Mouse (Mus musculus): Measurements from ENCODE around the gene Cntrob. TPM values are rescaled to one million over a fixed set of nuclear protein-coding genes. Genes with fewer than 3 reads are reported as not detected.

Gene Cntrob
- polyA plus RNA-seq, 1 experiment from 2014 or later = 8.6 TPM

DNA sequence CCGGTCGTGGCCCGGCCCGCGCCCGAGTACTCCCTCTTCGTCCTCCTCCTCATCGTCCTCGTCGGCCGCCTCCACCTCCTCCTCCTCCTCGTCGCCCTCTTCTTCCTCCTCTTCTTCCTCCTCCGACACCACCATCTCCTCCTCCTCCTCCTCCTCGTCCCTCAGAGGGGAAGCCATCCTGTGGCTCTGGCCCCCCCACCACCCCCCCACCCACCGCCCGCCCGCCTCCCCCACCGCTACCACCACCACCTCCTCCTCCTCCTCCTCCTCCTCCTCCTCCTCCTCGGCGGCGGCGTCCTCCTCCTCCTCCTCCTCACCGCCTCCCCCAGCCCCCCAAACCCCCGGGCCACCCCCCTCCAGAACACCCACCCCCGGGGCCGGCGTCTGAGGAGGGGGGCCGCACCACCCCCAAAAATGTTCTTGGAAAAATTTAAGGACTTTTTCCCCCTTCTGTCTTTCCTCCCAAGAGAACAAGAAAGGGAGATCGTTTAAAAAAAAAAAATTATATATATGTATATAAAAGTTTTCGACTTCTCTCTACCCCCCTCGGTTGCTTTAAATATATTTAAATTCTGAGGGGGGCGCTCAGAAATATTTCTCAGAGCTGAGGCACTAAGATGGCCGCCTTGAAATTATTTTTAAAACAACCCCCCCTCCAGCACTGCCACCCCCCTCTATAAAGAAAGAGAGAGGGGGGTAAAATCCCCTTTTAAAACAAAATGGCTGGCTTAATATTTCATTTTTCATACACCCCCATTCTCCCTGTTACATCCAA lies 45.8 kb upstream of the Cntrob start, which contains the start of gene Chd3:
TSS of gene Chd3 (minus strand) at position 192 of the 775 bp plus-strand sequence.
- peaks cover 10% of the 10 kb centered on the region; the same call in 1 of the 2 replicates for H3K36me3 ChIP-seq (ENCODE audit: control insufficient read depth, insufficient read depth, low read length)
- H3K4me2 ChIP-seq (ENCODE audit: low read length) = peak within 1 kb of the TSS; percentile 93
- peak within 1 kb of the TSS; percentile 89 to 97 for H3K4me3 ChIP-seq (ENCODE audit: control insufficient read depth in 1 of 2, insufficient read depth in 1 of 2, low read depth in 1 of 2, low read length in 2 of 2)
- 4% methylated on average over 18 of the region's 34 CpGs for WGBS
- ATAC-seq (ENCODE audit: insufficient number of reproducible peaks, insufficient read depth, low FRiP score, low read depth) = no peak
- H3K9me3 ChIP-seq (ENCODE audit: control insufficient read depth, low read length) = no peaks in the 10 kb centered on the region
- peak within 1 kb of the TSS; percentile 99 for H3K9ac ChIP-seq (ENCODE audit: low read length)
- H3K27me3 ChIP-seq (ENCODE audit: control insufficient read depth, insufficient read depth, low read length) = no peaks in the 10 kb centered on the region
- H3K27ac ChIP-seq (replicated peaks in 1 of 2; ENCODE audit: control insufficient read depth in 1 of 2, insufficient read depth in 1 of 2, low read depth in 2 of 2, low read length in 2 of 2) = peak within 1 kb of the TSS; percentile 78 to 97
- H3K4me1 ChIP-seq (ENCODE audit: control insufficient read depth in 2 of 2, insufficient read depth in 2 of 2, low read length in 2 of 2) = peaks cover 37 to 60% of the 10 kb centered on the region in 2 experiments

DNA sequence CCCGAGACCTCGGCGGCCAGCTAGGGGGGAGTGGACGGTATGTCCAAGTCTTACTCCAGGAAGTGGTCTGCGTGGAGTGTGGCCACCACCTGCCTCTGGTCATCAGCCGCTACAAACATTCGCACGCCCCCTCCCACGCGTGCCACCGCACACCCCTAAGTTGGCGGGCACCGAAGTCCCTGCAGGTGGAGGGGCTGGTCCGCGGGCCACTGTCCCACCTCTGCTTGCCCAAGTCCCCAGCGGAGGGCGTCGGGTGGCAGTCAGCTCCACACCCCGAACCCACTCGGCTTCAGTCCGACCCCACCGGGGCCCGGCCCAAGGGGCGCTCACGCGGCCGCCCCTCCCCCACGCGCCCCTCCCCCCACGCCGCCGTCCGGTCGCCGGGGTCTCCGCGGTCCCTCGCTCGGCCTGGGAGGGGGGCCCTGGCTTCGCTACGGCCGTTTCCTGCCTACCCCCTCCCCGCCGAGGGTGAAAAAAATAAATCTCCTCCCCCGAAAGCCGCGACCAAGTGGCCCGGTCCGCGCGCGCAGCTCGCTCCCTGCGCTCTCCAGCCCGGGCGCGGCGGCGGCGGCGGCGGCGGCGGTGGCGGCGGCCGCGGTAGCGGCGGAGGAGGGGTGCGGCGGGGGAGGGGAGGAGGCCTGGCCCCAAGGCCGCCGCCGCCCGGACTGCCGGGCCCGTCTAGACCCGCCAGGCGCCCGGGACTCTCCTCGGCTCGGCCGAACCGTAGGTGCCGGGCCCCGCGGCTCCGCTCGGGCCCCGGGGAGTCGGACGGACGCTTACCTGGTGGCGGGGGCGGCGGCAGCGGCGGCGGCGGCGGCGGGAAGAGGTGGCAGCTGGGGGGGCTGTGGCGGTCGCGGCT lies 45.0 kb upstream of the Cntrob start:
- Histone ChIP-seq H3K4me2 (ENCODE audit: low read length) (peak overlapping the region; percentile 93), H3K9ac (ENCODE audit: low read length) (peak overlapping the region; percentile 99), H3K36me3 (ENCODE audit: control insufficient read depth, insufficient read depth, low read length) (peaks cover 9% of the 10 kb centered on the region), H3K4me3 (ENCODE audit: control insufficient read depth in 1 of 2, insufficient read depth in 1 of 2, low read depth in 1 of 2, low read length in 2 of 2) (peak overlapping the region; percentile 89 to 97), H3K9me3 (ENCODE audit: control insufficient read depth, low read length) (no peaks in the 10 kb centered on the region), H3K4me1 (ENCODE audit: control insufficient read depth in 2 of 2, insufficient read depth in 2 of 2, low read length in 2 of 2) (peaks cover 39 to 63% of the 10 kb centered on the region in 2 experiments), H3K27me3 (ENCODE audit: control insufficient read depth, insufficient read depth, low read length) (no peaks in the 10 kb centered on the region), H3K27ac (replicated peaks in 1 of 2; ENCODE audit: control insufficient read depth in 1 of 2, insufficient read depth in 1 of 2, low read depth in 2 of 2, low read length in 2 of 2) (peak overlapping the region; percentile 78 to 97)
- ATAC-seq (ENCODE audit: insufficient number of reproducible peaks, insufficient read depth, low FRiP score, low read depth) = peak; percentile 16
- under 1% methylated on average over 44 of the region's 106 CpGs for WGBS

- Histone ChIP-seq H3K27ac (replicated peaks in 1 of 2; ENCODE audit: control insufficient read depth in 1 of 2, insufficient read depth in 1 of 2, low read depth in 2 of 2, low read length in 2 of 2) (peak overlapping the region; percentile 79 to 97), H3K4me2 (ENCODE audit: low read length) (peak overlapping the region; percentile 93), H3K4me3 (ENCODE audit: control insufficient read depth in 1 of 2, insufficient read depth in 1 of 2, low read depth in 1 of 2, low read length in 2 of 2) (peak overlapping the region; percentile 89 to 97), H3K9ac (ENCODE audit: low read length) (peak overlapping the region; percentile 99), H3K27me3 (ENCODE audit: control insufficient read depth, insufficient read depth, low read length) (no peaks in the 10 kb centered on the region), H3K36me3 (ENCODE audit: control insufficient read depth, insufficient read depth, low read length) (peaks cover 13% of the 10 kb centered on the region), H3K4me1 (ENCODE audit: control insufficient read depth in 2 of 2, insufficient read depth in 2 of 2, low read length in 2 of 2) (peaks cover 39 to 60% of the 10 kb centered on the region in 2 experiments), H3K9me3 (ENCODE audit: control insufficient read depth, low read length) (no peaks in the 10 kb centered on the region)
- ATAC-seq (ENCODE audit: insufficient number of reproducible peaks, insufficient read depth, low FRiP score, low read depth) = peak; percentile 7; the same call in 1 of the 2 replicates
- WGBS = 1% methylated on average over 22 of the region's 22 CpGs
Measured at GRCm38 (mm10) chr11:69367616-69368355, 44.2 kb upstream of the Cntrob start.

DNA sequence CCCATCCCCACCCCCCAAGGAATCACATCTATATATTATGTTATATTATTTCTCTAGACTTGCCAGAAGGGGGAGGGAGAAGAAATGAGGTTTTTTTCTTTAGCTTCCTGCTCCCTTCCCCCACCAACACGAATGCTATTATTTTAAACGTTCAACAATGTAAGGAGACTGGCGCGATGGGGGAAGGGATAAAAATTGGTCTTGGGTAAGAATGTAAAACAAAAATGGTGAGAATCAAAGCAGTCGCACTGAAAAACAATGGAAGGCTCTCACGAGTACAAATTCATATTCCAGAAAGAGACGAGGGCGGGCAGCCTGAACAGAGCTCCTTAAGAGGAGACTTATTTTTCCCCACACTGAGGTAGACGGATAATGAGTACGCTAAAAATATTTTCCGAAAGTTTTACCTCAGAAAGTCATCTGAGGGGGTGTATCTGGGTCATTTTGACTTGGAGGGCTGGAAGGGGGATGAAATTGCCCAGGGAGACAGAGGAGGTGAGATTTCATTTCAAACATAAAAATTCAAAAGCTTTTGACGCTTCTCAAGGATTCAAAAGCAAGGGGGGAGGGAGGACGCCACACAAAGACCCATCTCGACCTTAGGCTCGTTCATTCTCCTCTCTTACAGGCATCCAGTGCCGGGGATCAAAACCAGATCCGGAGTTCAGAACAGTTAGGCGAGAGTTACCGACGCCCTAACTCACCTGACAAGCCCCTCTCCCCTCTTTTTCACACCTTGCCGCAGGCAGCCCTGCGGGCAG lies 43.5 kb upstream of the Cntrob start:
- peaks cover 19% of the 10 kb centered on the region for H3K36me3 ChIP-seq (ENCODE audit: control insufficient read depth, insufficient read depth, low read length)
- under 1% methylated on average over 22 of the region's 22 CpGs for WGBS
- H3K9ac ChIP-seq (ENCODE audit: low read length) = peak overlapping the region; percentile 99
- ATAC-seq (ENCODE audit: insufficient number of reproducible peaks, insufficient read depth, low FRiP score, low read depth) = no peak
- H3K4me3 ChIP-seq (ENCODE audit: control insufficient read depth in 1 of 2, insufficient read depth in 1 of 2, low read depth in 1 of 2, low read length in 2 of 2) = peak overlapping the region; percentile 89 to 97
- peak overlapping the region; percentile 93 for H3K4me2 ChIP-seq (ENCODE audit: low read length)
- peaks cover 34 to 53% of the 10 kb centered on the region in 2 experiments for H3K4me1 ChIP-seq (ENCODE audit: control insufficient read depth in 2 of 2, insufficient read depth in 2 of 2, low read length in 2 of 2)
- no peaks in the 10 kb centered on the region for H3K27me3 ChIP-seq (ENCODE audit: control insufficient read depth, insufficient read depth, low read length)
- peak overlapping the region; percentile 79 to 97 for H3K27ac ChIP-seq (replicated peaks in 1 of 2; ENCODE audit: control insufficient read depth in 1 of 2, insufficient read depth in 1 of 2, low read depth in 2 of 2, low read length in 2 of 2)
- no peaks in the 10 kb centered on the region for H3K9me3 ChIP-seq (ENCODE audit: control insufficient read depth, low read length)

DNA sequence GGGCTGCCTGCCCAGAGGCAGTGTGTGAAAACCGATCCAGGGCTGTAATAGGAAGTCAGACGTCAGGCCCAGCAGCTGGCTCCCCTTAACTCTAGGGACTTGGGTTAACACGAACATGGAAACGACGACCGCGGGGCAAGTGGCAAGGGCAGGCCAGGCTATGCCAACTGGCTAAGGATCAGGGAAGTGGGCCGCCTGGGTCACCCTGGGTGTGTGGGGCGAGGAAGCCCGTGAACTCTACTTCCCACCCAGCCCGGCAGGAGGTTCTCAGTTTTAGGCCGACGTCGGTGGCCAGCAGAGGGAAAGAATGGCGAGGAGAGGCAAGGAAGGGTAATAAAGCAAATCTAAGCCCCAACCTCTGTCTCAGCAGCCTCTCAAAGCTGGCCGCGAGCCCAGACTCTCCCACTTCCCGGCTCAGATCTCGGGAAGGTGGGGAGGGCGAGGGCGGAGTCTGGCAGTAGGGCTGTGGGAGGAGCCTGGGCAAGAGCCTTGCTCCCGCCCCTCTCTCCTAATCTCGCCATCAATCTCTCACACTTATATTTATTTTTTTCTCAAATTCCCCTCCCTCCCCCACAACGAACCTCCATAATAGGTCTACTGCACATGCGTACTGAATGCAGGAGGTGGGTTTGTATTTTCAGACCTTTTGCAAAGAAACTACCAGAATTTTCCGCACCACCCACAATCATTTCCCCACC lies 42.7 kb upstream of the Cntrob start:
- no peaks in the 10 kb centered on the region for H3K27me3 ChIP-seq (ENCODE audit: control insufficient read depth, insufficient read depth, low read length)
- ATAC-seq (ENCODE audit: insufficient number of reproducible peaks, insufficient read depth, low FRiP score, low read depth) = peak; percentile 66
- peak overlapping the region; percentile 93 for H3K4me2 ChIP-seq (ENCODE audit: low read length)
- H3K4me3 ChIP-seq (ENCODE audit: control insufficient read depth in 1 of 2, insufficient read depth in 1 of 2, low read depth in 1 of 2, low read length in 2 of 2) = peak overlapping the region; percentile 7 to 97
- H3K4me1 ChIP-seq (ENCODE audit: control insufficient read depth in 2 of 2, insufficient read depth in 2 of 2, low read length in 2 of 2) = peaks cover 32 to 47% of the 10 kb centered on the region in 2 experiments
- no peaks in the 10 kb centered on the region for H3K9me3 ChIP-seq (ENCODE audit: control insufficient read depth, low read length)
- peak overlapping the region; percentile 66 to 97 for H3K27ac ChIP-seq (replicated peaks in 1 of 2; ENCODE audit: control insufficient read depth in 1 of 2, insufficient read depth in 1 of 2, low read depth in 2 of 2, low read length in 2 of 2)
- peak overlapping the region; percentile 99 for H3K9ac ChIP-seq (ENCODE audit: low read length)
- 1% methylated on average over 26 of the region's 26 CpGs for WGBS
- H3K36me3 ChIP-seq (ENCODE audit: control insufficient read depth, insufficient read depth, low read length) = peaks cover 26% of the 10 kb centered on the region

GRCm38 (mm10) chr11:69365722-69366121 lies 42.1 kb upstream of the Cntrob start:
- ATAC-seq (ENCODE audit: insufficient number of reproducible peaks, insufficient read depth, low FRiP score, low read depth) = no peak

More at GRCm38 (mm10) chr11:69365722-69366121, 42.1 kb upstream of the Cntrob start:
- H3K27ac ChIP-seq (replicated peaks in 1 of 2; ENCODE audit: control insufficient read depth in 1 of 2, insufficient read depth in 1 of 2, low read depth in 2 of 2, low read length in 2 of 2) = peak overlapping the region; percentile 66 to 97
- H3K4me2 ChIP-seq (ENCODE audit: low read length) = peak overlapping the region; percentile 93
- H3K9me3 ChIP-seq (ENCODE audit: control insufficient read depth, low read length) = no peaks in the 10 kb centered on the region
- peak overlapping the region; percentile 7 to 97; a peak in 3 of 4 replicates for H3K4me3 ChIP-seq (ENCODE audit: control insufficient read depth in 1 of 2, insufficient read depth in 1 of 2, low read depth in 1 of 2, low read length in 2 of 2)
- peaks cover 32% of the 10 kb centered on the region for H3K36me3 ChIP-seq (ENCODE audit: control insufficient read depth, insufficient read depth, low read length)
- WGBS = 32% methylated on average over 6 of the region's 6 CpGs
- H3K4me1 ChIP-seq (ENCODE audit: control insufficient read depth in 2 of 2, insufficient read depth in 2 of 2, low read length in 2 of 2) = peaks cover 29 to 42% of the 10 kb centered on the region in 2 experiments
- H3K27me3 ChIP-seq (ENCODE audit: control insufficient read depth, insufficient read depth, low read length) = no peaks in the 10 kb centered on the region
- peak overlapping the region; percentile 56 for H3K9ac ChIP-seq (ENCODE audit: low read length)
